Mouse (Mus musculus) erythroblast, embryonic 14.5 days (primary cell): ENCODE measurements around the gene Ppp1r1c.

Experiments
- GATA1 ChIP-seq: IDR thresholded peaks from 2 replicates; pipeline ENCODE4 v1.6.1; 2012; ENCODE audit warnings: low read length, inconsistent platforms, mixed read lengths
- TAL1 ChIP-seq: IDR thresholded peaks from 3 replicates; pipeline ENCODE4 v1.6.1; 2012; ENCODE audit warnings: low read length, inconsistent platforms, mixed read lengths

DNA sequence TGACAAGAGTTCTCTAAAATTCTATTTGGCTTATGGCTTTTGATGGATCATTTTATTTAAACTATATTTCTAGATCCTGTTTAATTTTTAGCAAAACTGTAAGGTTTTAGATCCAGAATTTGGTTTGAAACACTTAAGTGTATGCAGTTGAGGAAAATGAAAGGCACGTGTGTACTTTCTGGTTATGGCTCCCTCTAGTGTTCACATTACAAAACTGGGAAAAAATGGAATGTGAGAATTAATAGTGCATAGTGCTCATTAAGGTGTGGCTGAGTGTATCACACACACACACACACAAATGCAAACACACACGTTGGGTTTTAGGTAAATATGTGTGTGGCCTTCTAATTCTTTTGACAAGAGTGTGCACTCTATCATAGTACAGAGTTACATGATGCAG lies 70.2 kb downstream of the Ppp1r1c start:
- TF ChIP-seq GATA1 (no peak), TAL1 (no peak)
